Mouse (Mus musculus): Measurements from ENCODE around the gene Plk5.

GRCm38 (mm10) chr10:80348244-80348781 lies 7.9 kb upstream of the Plk5 start, which contains the start of gene Adamtsl5:
- TF ChIP-seq CTCF (IDR thresholded peaks at IDR 0.05) (peak; percentile 88), EP300 (IDR thresholded peaks at IDR 0.05) (no peak)

All from lung, postnatal 0 days (tissue).